Mouse (Mus musculus) hindbrain, embryonic 13.5 days (tissue): ENCODE data around the gene Jpt1. TPM values are rescaled to one million over a fixed set of nuclear protein-coding genes. Genes with fewer than 3 reads are reported as not detected.
"Not testable (repeated sequence)": the region's sequence is repeated elsewhere in the genome, so short reads cannot be mapped to it uniquely, and the experiment has no call there.

ENCODE experiments used
- ATAC-seq: fragments of 200-750 bp; cut with Nextera tagmentation; 2 replicates; pipeline ENCODE4 v1.8.0; 2017; ENCODE audit warnings: moderate TSS enrichment; ENCODE audit not compliant: low FRiP score
- H3K27ac ChIP-seq: fragments of 300-500 bp; sonication (generic); 2 replicates; pipeline ENCODE4 v1.5.1; 2015; ENCODE audit warnings: inconsistent platforms, mild to moderate bottlenecking, moderate library complexity
- H3K27me3 ChIP-seq: fragments of 300-500 bp; sonication (generic); 2 replicates; pipeline ENCODE4 v1.6.1; 2015; ENCODE audit warnings: mild to moderate bottlenecking, inconsistent platforms
- H3K36me3 ChIP-seq: fragments of 300-500 bp; sonication (generic); 2 replicates; pipeline ENCODE4 v1.6.1; 2015; ENCODE audit warnings: mild to moderate bottlenecking, inconsistent platforms
- H3K4me1 ChIP-seq: fragments of 300-500 bp; sonication (generic); replicated peaks from 2 replicates; pipeline ENCODE4 v1.6.1; 2015; ENCODE audit warnings: inconsistent platforms
- H3K4me2 ChIP-seq: fragments of 300-500 bp; sonication (generic); 2 replicates; pipeline ENCODE4 v1.6.1; 2015; ENCODE audit warnings: inconsistent platforms, mild to moderate bottlenecking, moderate library complexity
- H3K4me3 ChIP-seq: fragments of 300-500 bp; sonication (generic); 2 replicates; pipeline ENCODE4 v1.5.1; 2015; ENCODE audit warnings: mild to moderate bottlenecking, inconsistent platforms
- H3K9ac ChIP-seq: fragments of 300-500 bp; sonication (generic); 2 replicates; pipeline ENCODE4 v1.6.1; 2015; ENCODE audit warnings: mild to moderate bottlenecking, inconsistent platforms
- H3K9me3 ChIP-seq: fragments of 300-500 bp; sonication (generic); 2 replicates; pipeline ENCODE4 v1.6.1; 2016; ENCODE audit warnings: inconsistent platforms
- WGBS: fragments of 180-500 bp; shearing (Covaris S2); methylation state at CpG from one replicate; pipeline ENCODE4 v1.1.7; 2015; 5-methylcytosine and 5-hydroxymethylcytosine counted together
- polyA plus RNA-seq: library from polyadenylated mRNA; unstranded; fragments of >200 nt; fragmentation: Nextera tagmentation; extraction: Ambion mirVana; gene quantifications from 2 replicates; pipeline ENCODE4 v1.2.1, GENCODE M21; 2015

Jpt1 gene
- polyA plus RNA-seq, 1 experiment from 2014 or later, result 1,452 TPM

GRCm38 (mm10) chr11:115509773-115510506, 4.2 kb downstream of the Jpt1 start:
- Histone ChIP-seq H3K4me2 (peak overlapping the region; percentile 80), H3K27me3 (no peaks in the 10 kb centered on the region), H3K36me3 (peaks cover 2% of the 10 kb centered on the region), H3K4me1 (peaks cover 72% of the 10 kb centered on the region), H3K9me3 (no peaks in the 10 kb centered on the region), H3K27ac (no peak overlapping the region), H3K9ac (peak overlapping the region; percentile 100), H3K4me3 (peak overlapping the region; percentile 98)
- WGBS, result 39% methylated on average over 6 of the region's 6 CpGs
- ATAC-seq, result no peak

GRCm38 (mm10) chr11:115508061-115508460, 6.1 kb downstream of the Jpt1 start:
- 90% methylated on average over 2 of the region's 2 CpGs for WGBS
- H3K36me3 ChIP-seq, result peaks cover 11% of the 10 kb centered on the region
- H3K9ac ChIP-seq, result no peak overlapping the region; the same call in 1 of the 2 replicates
- H3K27ac ChIP-seq, result no peak overlapping the region
- H3K4me2 ChIP-seq, result no peak overlapping the region
- no peak for ATAC-seq
- H3K27me3 ChIP-seq, result no peaks in the 10 kb centered on the region
- H3K4me3 ChIP-seq, result no peak overlapping the region
- H3K4me1 ChIP-seq, result peaks cover 81% of the 10 kb centered on the region
- H3K9me3 ChIP-seq, result no peaks in the 10 kb centered on the region

- Histone ChIP-seq H3K9me3 (no peaks in the 10 kb centered on the region), H3K36me3 (peaks cover 25% of the 10 kb centered on the region), H3K4me2 (no peak overlapping the region), H3K4me3 (no peak overlapping the region), H3K4me1 (peaks cover 69% of the 10 kb centered on the region), H3K9ac (no peak overlapping the region), H3K27me3 (no peaks in the 10 kb centered on the region), H3K27ac (no peak overlapping the region)
- ATAC-seq, result no peak
- WGBS, result 71% methylated on average over 3 of the region's 3 CpGs
Observed at GRCm38 (mm10) chr11:115506586-115506985, 7.6 kb downstream of the Jpt1 start.

DNA sequence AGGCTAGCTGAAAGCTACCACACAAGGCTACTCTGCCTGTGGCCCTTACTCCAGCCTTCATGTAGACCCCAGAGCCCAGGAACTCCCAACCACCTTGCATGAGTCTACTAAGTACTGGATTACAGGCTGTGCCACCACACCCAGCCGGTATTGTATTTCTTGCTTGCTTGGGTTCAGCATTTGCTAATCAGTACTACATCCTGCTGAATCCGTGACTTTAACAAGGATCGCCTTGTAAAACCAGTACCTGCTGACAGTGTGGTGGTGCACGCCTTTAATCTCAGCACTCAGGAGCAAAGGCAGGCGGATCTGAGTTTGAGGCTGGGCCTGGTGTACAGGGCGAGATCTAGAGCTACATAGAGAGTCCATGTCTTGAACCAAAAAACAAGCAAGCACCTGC, 11.6 kb downstream of the Jpt1 start:
- Histone ChIP-seq H3K4me2 (no peak overlapping the region), H3K4me1 (peaks cover 34% of the 10 kb centered on the region), H3K36me3 (peaks cover 65% of the 10 kb centered on the region), H3K9ac (no peak overlapping the region), H3K9me3 (no peaks in the 10 kb centered on the region), H3K27ac (no peak overlapping the region), H3K4me3 (no peak overlapping the region), H3K27me3 (no peaks in the 10 kb centered on the region)
- ATAC-seq, result no peak
- WGBS, result 95% methylated on average over 6 of the region's 6 CpGs

DNA sequence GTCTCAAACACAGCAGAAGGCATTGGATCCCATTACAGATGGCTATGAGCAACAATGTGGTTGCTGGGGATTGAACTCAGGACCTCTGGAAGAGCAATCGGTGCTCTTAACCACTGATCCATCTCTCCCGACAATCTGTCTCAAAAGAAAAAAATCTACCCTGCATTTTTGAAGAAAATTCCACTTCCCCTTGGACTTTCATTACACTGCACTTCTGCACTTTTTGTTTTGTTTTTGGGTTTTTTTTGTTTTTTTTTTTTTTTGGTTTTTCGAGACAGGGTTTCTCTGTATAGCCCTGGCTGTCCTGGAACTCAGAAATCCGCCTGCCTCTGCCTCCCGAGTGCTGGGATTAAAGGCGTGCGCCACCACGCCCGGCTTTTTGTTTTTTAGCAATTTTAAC, 17.6 kb downstream of the Jpt1 start:
- peaks cover 51% of the 10 kb centered on the region for H3K36me3 ChIP-seq
- H3K4me3 ChIP-seq, H3K9me3 ChIP-seq, H3K4me2 ChIP-seq, H3K4me1 ChIP-seq, H3K27me3 ChIP-seq, ATAC-seq, H3K9ac ChIP-seq, H3K27ac ChIP-seq: not testable (repeated sequence)
- 86% methylated on average over 9 of the region's 9 CpGs for WGBS

GRCm38 (mm10) chr11:115492387-115492786, 21.8 kb downstream of the Jpt1 start:
- H3K27me3 ChIP-seq, result no peaks in the 10 kb centered on the region
- H3K36me3 ChIP-seq, result peaks cover 29% of the 10 kb centered on the region
- peak overlapping the region; percentile 82; the same call in 1 of the 2 replicates for H3K9ac ChIP-seq
- no peaks in the 10 kb centered on the region for H3K9me3 ChIP-seq
- peak overlapping the region; percentile 70 for H3K4me3 ChIP-seq
- 0 out of 2 replicates have a peak overlapping the region, but pooled peaks have one; percentile 92 for H3K27ac ChIP-seq
- H3K4me2 ChIP-seq, result peak overlapping the region; percentile 69
- WGBS, result 41% methylated on average over 6 of the region's 6 CpGs
- ATAC-seq, result no peak
- peaks cover 27% of the 10 kb centered on the region for H3K4me1 ChIP-seq

DNA sequence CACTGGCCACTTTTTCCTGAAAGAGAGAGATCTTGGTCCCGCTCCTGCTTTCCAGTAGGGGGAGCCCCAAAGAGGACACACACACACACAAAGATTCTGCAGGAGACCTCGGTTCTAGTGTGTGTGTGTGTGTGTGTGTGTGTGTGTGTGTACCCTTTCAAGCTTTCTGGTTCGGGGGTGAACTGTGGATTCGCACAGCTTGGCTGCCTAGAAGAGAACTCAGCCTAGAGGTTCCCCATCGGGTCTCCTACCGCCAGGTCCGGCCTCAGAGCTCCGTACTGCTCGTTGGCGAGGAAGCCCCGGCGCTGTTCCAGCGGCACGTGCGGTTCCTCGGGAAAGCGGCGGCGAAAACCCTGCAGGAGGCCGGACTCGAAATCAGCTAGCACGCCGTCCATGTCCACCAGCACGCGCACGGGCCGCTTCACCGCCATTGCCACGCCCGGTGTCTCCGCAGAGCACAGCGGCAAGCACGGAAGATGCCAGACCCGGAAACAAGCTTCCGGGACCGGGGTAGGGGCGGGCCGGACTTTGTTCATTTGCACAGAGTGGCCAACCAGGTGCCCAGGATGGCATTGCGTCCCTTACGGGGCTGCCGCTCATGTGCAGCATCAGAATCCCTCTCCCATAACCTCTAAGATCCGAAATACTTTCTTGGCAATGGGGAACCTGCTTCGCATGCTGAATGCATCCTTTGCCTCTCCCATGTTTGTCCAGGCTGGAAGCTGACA, 22.7 kb downstream of the Jpt1 start, which contains the start of gene Nt5c:
Gene Nt5c, minus strand, starts transcription at position 507 of the 728 bp plus-strand sequence.
- H3K36me3 ChIP-seq, result peaks cover 22% of the 10 kb centered on the region
- peak within 1 kb of the TSS; percentile 82 for H3K9ac ChIP-seq
- H3K4me1 ChIP-seq, result peaks cover 27% of the 10 kb centered on the region
- peak within 1 kb of the TSS; percentile 69 for H3K4me2 ChIP-seq
- H3K9me3 ChIP-seq, result no peaks in the 10 kb centered on the region
- H3K4me3 ChIP-seq, result peak within 1 kb of the TSS; percentile 70
- no peaks in the 10 kb centered on the region for H3K27me3 ChIP-seq
- peak; percentile 92 for ATAC-seq
- WGBS, result under 1% methylated on average over 42 of the region's 43 CpGs
- H3K27ac ChIP-seq, result peak within 1 kb of the TSS; percentile 92

DNA sequence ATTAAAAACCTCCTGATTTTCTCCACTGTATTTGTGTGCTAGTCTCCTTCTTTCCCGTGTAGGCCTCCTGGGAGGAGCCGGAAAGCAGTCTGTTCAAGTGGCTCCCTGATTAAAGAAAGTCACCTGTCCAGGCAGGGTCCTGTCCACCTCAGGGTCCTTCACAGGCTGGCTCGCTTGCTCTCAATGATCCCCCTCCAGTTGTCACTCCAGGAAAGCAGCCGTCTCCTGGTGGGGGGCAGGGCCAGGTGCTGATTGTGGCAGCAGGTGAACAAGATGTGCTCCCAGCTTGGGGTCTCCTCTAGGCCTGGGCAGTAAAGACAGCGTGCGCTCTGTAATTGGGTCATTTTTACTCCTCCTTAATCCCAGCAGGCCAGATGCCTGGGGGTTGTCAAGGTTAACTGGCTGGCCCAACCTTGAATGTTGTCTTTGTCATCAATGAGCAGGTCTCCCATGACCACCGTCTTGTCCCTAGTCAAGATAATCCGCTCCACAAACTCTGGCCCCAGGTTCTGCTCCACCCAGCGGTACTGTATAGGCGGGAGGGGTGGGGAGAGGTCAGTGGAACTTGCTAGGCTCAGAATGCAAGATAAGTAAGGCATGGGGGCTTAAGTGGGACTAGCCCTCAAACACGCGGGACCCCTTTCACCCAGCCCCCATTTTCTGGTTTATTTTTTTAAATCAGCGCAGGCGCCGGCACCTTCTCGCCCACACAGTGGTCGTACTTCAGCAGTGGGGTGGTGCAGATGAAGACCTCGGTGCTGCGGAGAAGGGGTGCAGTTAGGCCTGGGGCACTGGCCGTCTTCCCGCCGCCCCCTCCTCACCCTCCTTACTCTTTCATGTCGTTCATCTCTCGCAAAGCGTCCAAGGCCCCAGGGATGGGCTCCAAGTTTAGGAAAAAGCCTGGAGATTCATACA, 23.5 kb downstream of the Jpt1 start:
- Histone ChIP-seq H3K4me1 (peaks cover 27% of the 10 kb centered on the region), H3K27ac (peak overlapping the region; percentile 92), H3K27me3 (no peaks in the 10 kb centered on the region), H3K4me3 (peak overlapping the region; percentile 70), H3K9me3 (no peaks in the 10 kb centered on the region), H3K9ac (peak overlapping the region; percentile 82), H3K4me2 (peak overlapping the region; percentile 69), H3K36me3 (peaks cover 24% of the 10 kb centered on the region)
- 28% methylated on average over 25 of the region's 25 CpGs for WGBS
- ATAC-seq, result peak; percentile 41

DNA sequence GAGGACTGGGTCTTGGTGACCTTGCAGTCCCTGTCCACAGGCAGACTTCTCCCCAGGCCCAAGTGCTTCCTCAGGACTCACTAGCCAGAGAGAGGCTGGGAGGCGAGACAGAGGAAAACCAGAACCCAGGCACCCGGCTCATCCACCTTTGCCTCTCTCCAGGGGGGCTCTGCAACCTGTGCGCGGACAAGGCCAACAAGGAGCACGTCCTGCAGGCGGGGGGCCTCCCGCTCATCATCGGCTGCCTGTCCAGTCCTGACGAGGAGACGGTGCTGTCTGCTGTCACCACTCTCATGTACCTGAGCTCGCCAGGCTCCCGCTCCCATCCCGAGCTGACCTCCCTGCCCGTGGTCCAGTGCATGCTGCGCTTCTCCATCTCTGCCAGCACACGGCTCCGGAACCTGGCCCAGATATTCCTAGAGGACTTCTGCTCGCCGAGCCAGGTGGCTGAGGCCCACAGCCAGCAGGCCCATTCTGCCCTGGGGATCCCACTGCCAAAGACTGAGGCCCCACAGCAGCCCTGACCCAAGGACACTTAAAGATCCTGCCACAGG, 25.6 kb downstream of the Jpt1 start:
- no peak overlapping the region for H3K4me3 ChIP-seq
- no peaks in the 10 kb centered on the region for H3K9me3 ChIP-seq
- H3K9ac ChIP-seq, result peak overlapping the region; percentile 36
- ATAC-seq, result no peak
- H3K36me3 ChIP-seq, result peaks cover 24% of the 10 kb centered on the region
- no peak overlapping the region for H3K4me2 ChIP-seq
- peaks cover 33% of the 10 kb centered on the region for H3K4me1 ChIP-seq
- H3K27ac ChIP-seq, result no peak overlapping the region
- 85% methylated on average over 19 of the region's 19 CpGs for WGBS
- no peaks in the 10 kb centered on the region for H3K27me3 ChIP-seq

- Histone ChIP-seq H3K4me2 (no peak overlapping the region), H3K4me1 (peaks cover 14% of the 10 kb centered on the region), H3K27me3 (no peaks in the 10 kb centered on the region), H3K9me3 (no peaks in the 10 kb centered on the region), H3K4me3 (no peak overlapping the region), H3K27ac (no peak overlapping the region; the same call in 1 of the 2 replicates), H3K9ac (0 out of 2 replicates have a peak overlapping the region, but pooled peaks have one; percentile 13), H3K36me3 (peaks cover 28% of the 10 kb centered on the region)
- no peak for ATAC-seq
- WGBS, result 45% methylated on average over 12 of the region's 12 CpGs
Observed at GRCm38 (mm10) chr11:115485155-115485554, 29.0 kb downstream of the Jpt1 start.

GRCm38 (mm10) chr11:115483726-115484125, 30.5 kb downstream of the Jpt1 start:
- H3K36me3 ChIP-seq, result peaks cover 22% of the 10 kb centered on the region
- no peak for ATAC-seq
- no peak overlapping the region for H3K4me2 ChIP-seq
- H3K9me3 ChIP-seq, result no peaks in the 10 kb centered on the region
- 17% methylated on average over 6 of the region's 6 CpGs for WGBS
- H3K4me1 ChIP-seq, result peaks cover 6% of the 10 kb centered on the region
- H3K4me3 ChIP-seq, result no peak overlapping the region
- 0 out of 2 replicates have a peak overlapping the region, but pooled peaks have one; percentile 3 for H3K9ac ChIP-seq
- no peaks in the 10 kb centered on the region for H3K27me3 ChIP-seq
- H3K27ac ChIP-seq, result no peak overlapping the region
